Mouse (Mus musculus): ENCODE measurements at regions not wholly inside any gene's neighbourhood (a gene's known extent, or its start where the extent isn't known, plus 50 kb on each side); places are given as distances from the start of the nearest gene placed in this dataset.

- Histone ChIP-seq H3K9me3 (replicated peaks; ENCODE audit: insufficient read depth, low read length) (no peaks in the 10 kb centered on the region), H3K79me2 (ENCODE audit: control insufficient read depth, insufficient read depth, low read length, poor library complexity) (no peaks in the 10 kb centered on the region), H3K9ac (ENCODE audit: control insufficient read depth, low read depth, low read length, poor library complexity, severe bottlenecking) (no peak overlapping the region), H3K36me3 (ENCODE audit: control insufficient read depth in 1 of 2, insufficient read depth in 2 of 2, low read length in 2 of 2) (peaks cover 0 to 13% of the 10 kb centered on the region in 2 experiments; a peak in 2 of 4 replicates), H3K27me3 (ENCODE audit: control insufficient read depth in 1 of 2, insufficient read depth in 2 of 2, low read length in 2 of 2) (no peaks in the 10 kb centered on the region), H3K4me3 (ENCODE audit: control insufficient read depth in 1 of 2, insufficient read depth in 1 of 2, low read depth in 2 of 2, low read length in 2 of 2) (no peak overlapping the region), H3K27ac (ENCODE audit: control insufficient read depth, low read depth, low read length) (no peak overlapping the region), H3K4me1 (ENCODE audit: control insufficient read depth in 1 of 2, insufficient read depth in 2 of 2, low read length in 2 of 2) (peaks cover 5 to 7% of the 10 kb centered on the region in 2 experiments)
- no peak for DNase-seq (ENCODE audit: low read depth, low spot score)
- TF ChIP-seq CTCF (IDR thresholded peaks at IDR 0.05 in 2 of 3, conservative IDR thresholded peaks at IDR 0.05 in 1 of 3; ENCODE audit: control insufficient read depth in 1 of 3, insufficient read depth in 1 of 3, low read depth in 2 of 3, low read length in 3 of 3, poor library complexity in 1 of 3, severe bottlenecking in 1 of 3): peak in 1 of 3 experiments; percentile 31; a peak in 2 of 6 replicates
- TF ChIP-seq RAD21 (IDR thresholded peaks at IDR 0.05; ENCODE audit: low read depth, low read length): peak; percentile 41
- peak; percentile 19; the same call in 1 of the 2 replicates for TF ChIP-seq SMC3 (IDR thresholded peaks at IDR 0.05; ENCODE audit: low read depth, low read length)
- no peak for TF ChIP-seq UBTF (IDR thresholded peaks at IDR 0.05; ENCODE audit: borderline replicate concordance, insufficient read depth, low read depth, low read length)
- TF ChIP-seq ZMIZ1 (IDR thresholded peaks at IDR 0.05; ENCODE audit: low read depth, low read length): no peak
These were observed 678.1 kb downstream of the Kcna4 start for GRCm38 (mm10) chr2:107968526-107968925.

GRCm38 (mm10) chr2:107969526-107969925, 679.1 kb downstream of the Kcna4 start:
- Histone ChIP-seq H3K27ac (ENCODE audit: control insufficient read depth, low read depth, low read length) (no peak overlapping the region), H3K4me3 (ENCODE audit: control insufficient read depth in 1 of 2, insufficient read depth in 1 of 2, low read depth in 2 of 2, low read length in 2 of 2) (no peak overlapping the region), H3K9ac (ENCODE audit: control insufficient read depth, low read depth, low read length, poor library complexity, severe bottlenecking) (no peak overlapping the region), H3K9me3 (replicated peaks; ENCODE audit: insufficient read depth, low read length) (no peaks in the 10 kb centered on the region), H3K79me2 (ENCODE audit: control insufficient read depth, insufficient read depth, low read length, poor library complexity) (no peaks in the 10 kb centered on the region), H3K36me3 (ENCODE audit: control insufficient read depth in 1 of 2, insufficient read depth in 2 of 2, low read length in 2 of 2) (peaks cover 0 to 9% of the 10 kb centered on the region in 2 experiments; a peak in 2 of 4 replicates), H3K27me3 (ENCODE audit: control insufficient read depth in 1 of 2, insufficient read depth in 2 of 2, low read length in 2 of 2) (no peaks in the 10 kb centered on the region), H3K4me1 (ENCODE audit: control insufficient read depth in 1 of 2, insufficient read depth in 2 of 2, low read length in 2 of 2) (peaks cover under 1 to 4% of the 10 kb centered on the region in 2 experiments; a peak in 2 of 4 replicates)
- TF ChIP-seq ZNF384 (IDR thresholded peaks at IDR 0.05; ENCODE audit: low read depth, low read length) (no peak), RAD21 (IDR thresholded peaks at IDR 0.05; ENCODE audit: low read depth, low read length) (peak; percentile 33), SMC3 (IDR thresholded peaks at IDR 0.05; ENCODE audit: low read depth, low read length) (peak; percentile 44), MAFK (IDR thresholded peaks at IDR 0.05; ENCODE audit: borderline replicate concordance, low read depth, low read length) (no peak), MYB (IDR thresholded peaks at IDR 0.05; ENCODE audit: low read depth, low read length) (no peak), TCF12 (IDR thresholded peaks at IDR 0.05; ENCODE audit: low read depth, low read length) (no peak), POLR2A (IDR thresholded peaks at IDR 0.05; ENCODE audit: control insufficient read depth in 1 of 2, insufficient read depth in 1 of 2, low read depth in 1 of 2, low read length in 2 of 2, poor library complexity in 1 of 2) (no peak), MAZ (IDR thresholded peaks at IDR 0.05; ENCODE audit: low read depth, low read length) (no peak), TBP (IDR thresholded peaks at IDR 0.05; ENCODE audit: low read depth, low read length) (no peak), ELF1 (IDR thresholded peaks at IDR 0.05; ENCODE audit: low read depth, low read length) (no peak), GABPA (IDR thresholded peaks at IDR 0.05; ENCODE audit: low read depth, low read length) (no peak), MYC (IDR thresholded peaks at IDR 0.05; ENCODE audit: low read depth, low read length) (no peak), RCOR1 (IDR thresholded peaks at IDR 0.05; ENCODE audit: low read depth, low read length) (no peak), CTCF (IDR thresholded peaks at IDR 0.05 in 2 of 3, conservative IDR thresholded peaks at IDR 0.05 in 1 of 3; ENCODE audit: control insufficient read depth in 1 of 3, insufficient read depth in 1 of 3, low read depth in 2 of 3, low read length in 3 of 3, poor library complexity in 1 of 3, severe bottlenecking in 1 of 3) (peak; percentile 21 to 43 (median 29); a peak in 4 of 6 replicates), NELFE (IDR thresholded peaks at IDR 0.05; ENCODE audit: low read depth, low read length) (no peak), HCFC1 (IDR thresholded peaks at IDR 0.05; ENCODE audit: low read depth, low read length) (no peak), USF2 (IDR thresholded peaks at IDR 0.05; ENCODE audit: borderline replicate concordance in 1 of 2, insufficient read depth in 1 of 2, low read depth in 1 of 2, low read length in 2 of 2) (no peak), TAL1 (IDR thresholded peaks at IDR 0.05; ENCODE audit: low read length) (no peak), GATA1 (IDR thresholded peaks at IDR 0.05; ENCODE audit: low read depth, low read length) (no peak)
- peak; percentile 51 for DNase-seq (ENCODE audit: low read depth, low spot score)
